Mouse (Mus musculus): Measurements from ENCODE around the gene E130114P18Rik.

DNA sequence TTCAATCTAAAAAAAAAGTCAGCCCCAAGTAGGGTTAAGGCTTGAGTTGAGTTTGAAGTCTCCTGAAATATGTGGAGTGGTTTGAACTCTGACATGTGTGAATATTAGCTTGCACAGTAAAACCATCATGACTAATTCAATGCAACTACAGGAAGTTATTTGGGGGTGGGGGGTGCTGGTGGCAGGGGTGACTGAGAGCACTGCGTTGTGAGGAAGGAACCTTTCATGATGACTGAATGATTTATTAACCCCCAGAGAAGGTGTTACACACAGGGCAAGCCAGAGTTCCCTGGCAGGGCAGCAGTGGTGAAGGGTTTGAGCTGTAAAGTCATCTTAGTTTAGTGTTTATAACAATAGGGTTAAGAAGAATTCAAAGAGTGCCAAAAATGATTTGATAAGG lies 65.3 kb downstream of the E130114P18Rik start:
- TF ChIP-seq GATA1 (IDR thresholded peaks at IDR 0.05; ENCODE audit: low read length): no peak
- no peak for TF ChIP-seq TAL1 (IDR thresholded peaks at IDR 0.05; ENCODE audit: low read length)

Data from erythroblast, embryonic 14.5 days (primary cell).